Mouse (Mus musculus): Measurements from ENCODE around the gene Nudt22.

Gene Nudt22

DNA sequence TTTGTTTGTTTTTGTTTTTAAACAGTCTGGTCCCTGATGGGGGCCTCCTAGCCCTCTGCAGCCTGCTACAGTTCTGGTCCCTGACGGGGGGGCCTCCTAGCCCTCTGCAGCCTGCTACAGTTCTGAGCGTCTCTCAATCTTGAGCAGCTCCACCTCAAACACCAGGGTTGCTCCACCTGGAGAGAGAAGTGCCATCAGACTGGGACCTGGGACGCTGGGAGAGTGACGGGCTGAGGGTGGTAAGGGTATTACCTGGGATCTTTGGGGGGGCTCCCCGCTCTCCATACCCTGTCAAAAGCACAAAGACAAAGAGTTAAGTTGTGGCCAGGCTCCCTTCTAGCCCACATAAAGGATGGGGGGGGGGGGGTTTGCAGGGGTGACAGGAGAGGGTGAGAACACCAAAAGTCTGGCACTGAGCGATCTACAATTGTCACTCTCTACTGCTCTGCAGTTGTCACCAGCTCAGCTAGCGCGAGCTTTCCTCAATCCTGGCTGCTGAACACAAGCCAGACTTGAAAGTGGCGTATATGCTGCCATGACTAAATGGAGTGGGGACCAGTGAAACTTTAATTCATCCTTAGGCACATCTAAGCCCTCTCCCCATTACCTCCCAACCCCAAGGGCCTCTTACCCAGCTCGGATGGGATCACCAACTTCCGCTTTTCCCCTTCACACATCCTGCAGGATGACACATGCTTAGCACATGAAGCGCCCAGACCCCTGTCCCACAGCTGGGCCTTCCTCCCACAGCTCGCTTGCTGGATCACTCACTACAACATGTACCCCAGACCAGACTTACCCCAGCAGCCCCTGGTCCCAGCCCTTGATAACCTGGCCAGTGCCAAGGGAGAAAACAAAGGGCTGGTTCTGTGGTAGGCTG, 17.9 kb downstream of the Nudt22 start:
- no peak for DNase-seq (ENCODE audit: low spot score)

DNA sequence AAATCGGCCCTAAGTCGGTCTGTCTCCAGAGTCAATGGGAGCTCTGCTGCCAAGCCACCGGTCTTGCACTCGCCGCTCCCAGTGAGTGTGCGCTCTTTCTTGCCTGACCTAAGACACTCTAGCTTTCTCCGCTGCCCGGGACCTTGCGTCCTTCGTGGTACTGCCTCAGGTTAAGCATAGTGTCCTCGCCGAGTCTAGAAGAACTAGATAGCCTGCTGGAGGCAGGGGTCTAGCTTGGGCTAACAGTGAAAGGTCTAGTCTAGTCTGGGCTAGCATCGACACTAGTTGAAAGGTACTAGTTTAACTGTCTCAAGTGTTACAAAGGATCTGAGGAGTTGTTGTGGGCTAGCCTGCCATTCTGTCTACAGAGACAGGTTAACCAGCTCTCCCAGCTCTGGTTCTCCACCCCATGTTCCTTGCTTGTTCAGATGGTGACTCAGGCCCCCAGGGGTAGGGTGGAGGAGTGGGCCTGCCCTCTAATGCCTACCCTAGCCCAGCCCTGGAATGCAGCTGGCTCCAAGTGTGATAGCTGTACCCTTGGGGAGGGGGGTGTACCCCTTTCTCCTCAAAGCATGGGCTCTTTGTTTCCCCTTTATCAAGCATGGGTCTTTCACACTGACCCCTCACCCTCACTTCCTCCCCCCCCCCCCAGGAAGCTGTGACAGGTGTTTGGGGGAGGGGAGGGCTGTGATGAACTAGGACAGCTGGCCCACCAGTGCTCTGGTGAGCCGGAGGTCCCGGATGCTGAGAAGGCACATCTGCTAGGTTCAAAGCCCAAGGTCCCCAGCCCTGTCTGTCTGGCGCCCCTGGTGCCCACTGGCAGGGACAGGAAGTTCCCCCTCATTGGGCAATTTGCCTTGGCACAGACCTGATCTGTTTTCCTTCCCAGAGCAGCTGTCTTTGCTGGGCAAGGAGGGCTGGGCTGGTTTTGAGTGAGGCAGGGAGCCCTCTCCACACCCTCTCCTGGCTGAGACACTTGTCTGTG, 20.1 kb downstream of the Nudt22 start, which contains the start of gene Plcb3:
Gene Plcb3, minus strand, starts transcription at position 934 of the 985 bp plus-strand sequence.
- peak; percentile 65 for DNase-seq (ENCODE audit: low spot score)

DNA sequence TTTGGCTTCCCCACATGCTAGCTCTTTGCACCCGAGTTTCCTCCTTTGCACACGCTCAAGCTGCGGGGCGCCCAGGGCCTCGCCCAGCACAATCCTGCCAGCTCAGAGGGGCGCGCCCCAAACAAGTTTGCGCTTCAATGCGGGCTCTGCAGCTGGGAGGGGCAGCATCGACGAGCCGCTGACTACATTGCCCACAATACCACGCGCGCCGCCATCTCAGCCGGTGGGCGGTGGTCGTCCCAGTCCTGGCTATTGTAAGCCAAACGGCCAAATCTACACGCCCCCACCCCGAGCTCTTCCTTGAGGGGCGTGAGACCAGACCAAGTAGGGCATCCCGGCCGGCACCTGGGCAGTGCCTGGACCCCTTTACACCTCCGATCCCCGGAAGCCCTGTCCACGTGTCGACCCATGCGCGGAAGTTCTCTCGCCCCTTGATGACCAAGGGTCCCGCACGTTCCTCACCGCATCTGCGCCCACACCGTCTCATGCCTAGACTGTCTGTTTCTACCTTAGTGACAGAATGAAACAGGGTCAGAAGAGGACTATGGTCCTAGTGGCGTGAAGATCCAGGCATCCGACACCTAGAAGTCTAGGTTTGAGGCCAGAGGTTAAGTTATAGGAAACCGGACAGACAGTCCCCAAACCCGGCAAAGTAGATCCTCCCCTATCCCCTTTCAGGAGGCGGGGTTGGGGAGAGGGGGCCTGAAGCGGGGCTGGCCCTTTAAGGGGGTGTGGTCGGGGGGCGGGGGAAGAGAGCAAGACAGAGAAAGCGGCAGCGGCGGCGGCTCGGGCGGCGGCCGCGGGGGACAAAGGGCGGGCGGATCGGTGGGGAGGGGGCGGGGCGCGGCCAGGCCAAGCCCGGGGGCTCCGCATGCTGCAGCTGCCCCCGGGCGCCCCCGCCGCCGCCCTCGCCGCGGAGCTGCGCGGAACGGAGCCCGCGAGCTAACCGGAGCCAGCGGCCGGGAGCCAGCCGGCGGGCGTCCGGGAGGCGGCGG, 21.4 kb downstream of the Nudt22 start, which contains the start of gene Ppp1r14b:
Gene Ppp1r14b, plus strand, starts transcription at position 758 of the 995 bp plus-strand sequence.
- peak; percentile 94 for DNase-seq (ENCODE audit: low spot score)

DNA sequence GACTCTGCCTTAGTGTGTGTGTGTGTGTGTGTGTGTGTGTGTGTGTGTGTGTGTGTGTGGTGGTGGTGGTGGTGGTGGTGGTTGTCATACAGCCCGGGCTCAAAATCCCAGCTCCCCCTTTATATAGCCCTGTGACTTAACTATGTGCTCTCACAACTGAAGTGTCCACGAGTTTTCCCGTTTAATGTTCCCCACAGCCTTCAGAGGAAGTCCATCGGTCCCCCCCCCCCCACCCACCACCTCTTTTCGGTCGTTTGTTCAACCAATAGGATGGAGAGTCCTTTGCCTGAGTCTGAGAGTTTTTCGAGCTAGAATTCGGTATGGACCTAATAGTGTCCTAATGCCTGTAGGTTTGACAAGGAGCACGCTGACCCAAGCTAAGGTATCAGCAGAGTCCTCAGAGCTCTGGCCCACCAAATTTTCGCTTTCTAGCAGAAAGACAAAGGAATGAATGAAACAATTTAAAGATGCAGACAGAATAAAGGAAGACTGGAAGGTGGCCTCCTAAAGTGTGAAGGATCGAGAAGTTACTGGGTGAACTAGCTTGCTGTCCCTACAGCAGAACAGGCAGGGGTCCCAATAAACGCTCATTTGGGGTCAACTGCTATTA, 22.2 kb downstream of the Nudt22 start:
- no peak for DNase-seq (ENCODE audit: low spot score)

- no peak for DNase-seq (ENCODE audit: low spot score)
These were observed 23.5 kb downstream of the Nudt22 start for GRCm38 (mm10) chr19:6972247-6972917.

DNA sequence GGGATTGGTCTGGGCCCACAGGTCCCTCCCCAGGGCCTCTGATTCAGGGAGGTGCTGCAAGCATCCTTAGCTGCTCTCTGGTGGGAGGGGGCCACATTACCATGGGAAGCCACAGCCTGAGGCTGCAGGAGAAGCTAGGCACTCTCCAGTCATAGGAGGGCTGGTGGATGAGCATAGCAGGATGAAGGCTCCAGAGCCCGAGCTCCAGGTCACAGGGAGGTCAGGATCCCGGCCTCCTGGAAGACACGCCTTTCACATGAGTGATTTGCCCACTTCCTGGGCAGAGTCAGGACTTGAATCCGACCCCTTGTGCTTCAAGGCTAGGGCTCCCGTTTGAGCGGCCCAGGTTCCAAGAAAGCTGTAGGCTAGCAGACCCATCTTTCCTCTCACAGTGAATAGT, 24.3 kb downstream of the Nudt22 start:
- DNase-seq (ENCODE audit: low spot score) = no peak

- no peak for DNase-seq (ENCODE audit: low spot score)
These were observed 25.3 kb downstream of the Nudt22 start for GRCm38 (mm10) chr19:6970460-6971085.

- DNase-seq (ENCODE audit: low spot score) = peak; percentile 79
These were observed 26.1 kb downstream of the Nudt22 start for GRCm38 (mm10) chr19:6969665-6970381.

DNA sequence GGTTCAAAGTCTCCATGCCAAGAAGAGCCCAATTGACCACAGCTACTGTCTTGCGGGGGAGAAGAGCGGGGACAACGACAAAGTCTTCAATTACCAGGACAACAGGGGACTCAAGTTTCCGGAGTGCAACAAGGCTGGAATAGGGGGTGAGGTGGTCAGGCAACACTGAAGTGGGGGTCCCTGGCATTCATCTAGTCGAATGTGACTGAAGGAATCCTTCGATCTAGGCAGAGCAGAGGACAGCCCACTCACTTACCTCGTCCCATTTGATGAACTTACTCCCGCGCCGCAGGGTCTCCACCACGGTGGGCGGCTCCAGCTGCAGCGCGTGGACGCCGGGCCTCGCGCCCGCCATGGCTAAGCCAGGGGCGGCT, 26.6 kb downstream of the Nudt22 start:
- DNase-seq (ENCODE audit: low spot score) = no peak

DNA sequence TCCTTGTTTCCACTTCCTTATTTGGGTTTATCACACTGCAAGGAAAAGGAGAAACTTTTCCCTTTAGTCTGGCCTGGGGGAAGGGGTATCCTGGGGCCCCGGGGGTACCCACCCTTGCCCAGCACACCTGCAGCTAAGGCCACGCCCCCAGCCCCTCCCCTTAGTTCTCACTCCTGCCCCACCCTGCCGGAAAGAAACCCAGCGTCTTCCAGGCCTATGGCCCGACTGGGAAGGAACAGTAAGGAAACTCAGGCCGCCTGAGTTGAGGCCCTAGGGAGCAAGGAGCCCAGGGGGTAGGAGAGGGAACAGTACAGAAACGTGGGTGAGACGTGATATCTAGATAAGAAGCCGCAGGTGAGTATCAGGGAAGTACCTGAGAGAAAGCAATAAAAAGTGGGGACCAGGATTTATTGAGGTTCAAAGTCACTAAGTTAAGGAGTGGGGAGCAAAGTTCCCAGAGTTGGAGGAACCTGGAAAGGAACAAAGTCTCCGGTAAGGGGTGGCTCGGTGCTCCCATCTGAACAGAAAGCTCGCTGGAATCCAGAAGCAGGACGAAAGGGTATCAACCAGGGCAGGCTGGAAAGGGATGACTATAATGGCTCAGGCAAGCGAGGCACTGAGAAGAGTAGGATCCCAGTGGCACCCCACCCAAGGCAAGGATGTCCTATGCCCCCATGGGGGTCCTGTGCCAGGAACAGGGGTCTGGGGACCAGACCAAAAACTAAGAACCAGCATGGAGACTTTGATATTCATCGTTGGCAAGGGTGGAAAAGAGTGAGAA, 27.2 kb downstream of the Nudt22 start:
- no peak for DNase-seq (ENCODE audit: low spot score)

DNA sequence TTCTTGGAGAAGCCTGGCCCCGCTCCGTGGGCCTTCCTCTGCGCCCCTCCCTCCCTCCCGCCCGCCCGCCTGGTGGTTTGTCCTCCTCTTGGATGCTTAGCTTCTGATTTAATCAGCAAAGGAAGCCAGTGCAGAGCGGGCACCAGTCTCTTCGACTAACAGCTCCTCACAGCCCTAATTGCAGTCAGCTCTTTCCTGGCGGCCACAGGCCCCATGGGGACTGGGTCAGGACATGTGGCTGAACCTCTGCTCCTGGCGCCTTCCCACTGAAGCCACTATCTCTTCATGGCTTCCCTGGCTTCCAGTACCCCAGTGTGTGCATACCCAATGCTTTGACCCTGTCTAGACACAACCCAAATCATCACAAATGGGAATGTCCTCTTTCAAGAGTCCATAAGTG, 39.5 kb downstream of the Nudt22 start:
- no peak for DNase-seq (ENCODE audit: low spot score)

- DNase-seq (ENCODE audit: low spot score) = no peak
These were observed 40.5 kb downstream of the Nudt22 start for GRCm38 (mm10) chr19:6955424-6955823.

GRCm38 (mm10) chr19:6954046-6954445, 41.9 kb downstream of the Nudt22 start:
- DNase-seq (ENCODE audit: low spot score) = no peak

GRCm38 (mm10) chr19:6952712-6953037, 43.2 kb downstream of the Nudt22 start:
- peak; percentile 62 for DNase-seq (ENCODE audit: low spot score)

DNA sequence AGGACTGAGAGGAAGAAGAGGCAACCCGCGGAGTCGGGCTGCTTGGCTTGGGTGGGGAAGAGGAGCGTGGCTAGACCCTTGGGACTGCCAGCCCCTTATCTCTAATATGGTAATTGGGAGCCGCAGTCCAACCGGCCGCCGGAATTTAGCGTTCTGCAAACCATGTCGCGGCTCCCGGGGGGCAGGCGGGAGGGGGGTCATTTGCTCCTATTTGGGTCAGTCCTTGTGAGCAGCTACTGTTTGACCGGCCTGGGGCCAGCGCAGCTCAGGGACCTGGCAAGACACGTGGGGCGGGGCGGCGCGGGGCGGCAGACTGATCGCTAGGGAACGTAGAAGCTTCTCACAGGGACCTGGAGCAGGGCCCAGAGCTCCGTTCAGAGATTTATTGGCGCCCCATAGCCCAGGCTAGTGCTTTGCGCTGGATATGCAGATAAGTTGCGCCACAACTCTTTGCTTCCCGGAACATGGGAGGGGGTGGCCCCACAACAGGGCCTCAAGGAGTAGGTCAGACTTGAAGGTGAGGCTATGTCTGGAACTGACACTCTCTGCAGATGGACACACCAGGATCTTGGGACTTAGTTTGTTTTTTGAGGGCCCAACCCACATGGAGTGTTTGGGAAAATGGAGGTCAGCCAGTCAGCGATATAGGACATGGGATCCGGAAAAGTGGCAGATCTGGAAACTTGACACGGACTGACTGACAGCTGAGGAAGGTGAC, 43.8 kb downstream of the Nudt22 start:
- peak; percentile 80 for DNase-seq (ENCODE audit: low spot score)

GRCm38 (mm10) chr19:6951381-6951968, 44.4 kb downstream of the Nudt22 start:
- DNase-seq (ENCODE audit: low spot score) = peak; percentile 95

- DNase-seq (ENCODE audit: low spot score) = peak; percentile 75
These were observed 45.2 kb downstream of the Nudt22 start for GRCm38 (mm10) chr19:6950613-6951153.
